Mouse (Mus musculus) activated CD4-positive, CD25-positive, alpha-beta regulatory T cell, adult 4 months (primary cell): ENCODE measurements around the gene Ddx43. TPM values are rescaled to one million over a fixed set of nuclear protein-coding genes. Genes with fewer than 3 reads are reported as not detected.
A peak's percentile ranks its signal among the peaks of the same experiment; 100 is the strongest.

Experiments
- ATAC-seq: one replicate; pipeline ENCODE4 v1.8.0; 2017
- polyA plus RNA-seq, 2 experiments: library from polyadenylated mRNA; unstranded; fragments of 100-300 nt; shearing (Covaris generic); gene quantifications; one replicate each; pipeline ENCODE4 v1.2.1; 2017

Gene Ddx43
- polyA plus RNA-seq, 2 experiments from 2014 or later: 2.7 to 3.1 TPM

- peak; percentile 67 for ATAC-seq
These were observed 47.2 kb downstream of the Ddx43 start, which contains the start of gene Cgas for GRCm38 (mm10) chr9:78442579-78443392. Gene Cgas (minus strand): TSS chr9:78443237.

- no peak for ATAC-seq
These were observed 52.0 kb downstream of the Ddx43 start for GRCm38 (mm10) chr9:78447606-78447972.

GRCm38 (mm10) chr9:78447973-78448873 lies 52.6 kb downstream of the Ddx43 start, which contains the start of the genes Mto1 and Gm17324:
Gene Mto1 (plus strand): TSS chr9:78448208.
Gene Gm17324 (minus strand): TSS chr9:78448786.
- peak; percentile 87 for ATAC-seq

- no peak for ATAC-seq
These were observed 54.8 kb downstream of the Ddx43 start for GRCm38 (mm10) chr9:78450404-78450803.

GRCm38 (mm10) chr9:78451382-78451781 lies 55.8 kb downstream of the Ddx43 start:
- no peak for ATAC-seq

- no peak for ATAC-seq
These were observed 61.4 kb downstream of the Ddx43 start for GRCm38 (mm10) chr9:78457026-78457425.

GRCm38 (mm10) chr9:78463337-78463736 lies 67.8 kb downstream of the Ddx43 start:
- no peak for ATAC-seq

- ATAC-seq: no peak
These were observed 70.1 kb downstream of the Ddx43 start for GRCm38 (mm10) chr9:78465725-78466124.

Other genes starting within 250 kb of the Ddx43 start
- gene Gsta4, start 213.0 kb upstream of the Ddx43 start, polyA plus RNA-seq: 10 to 100 TPM; 22.3 to 23.5 TPM
- gene Gsta1, start 165.1 kb upstream of the Ddx43 start, polyA plus RNA-seq: not detected
- not detected for gene Gm3776, start 138.6 kb upstream of the Ddx43 start, polyA plus RNA-seq
- not detected for gene Gm10639, start 105.9 kb upstream of the Ddx43 start, polyA plus RNA-seq
- not detected for gene Omt2a, start 81.0 kb upstream of the Ddx43 start, polyA plus RNA-seq
- gene Omt2b, start 68.2 kb upstream of the Ddx43 start, polyA plus RNA-seq: not detected
- gene Gsta2, start 40.0 kb upstream of the Ddx43 start, polyA plus RNA-seq: not detected
- not detected for gene Dppa5a, start 27.6 kb upstream of the Ddx43 start, polyA plus RNA-seq
- under 1 TPM in 1 of 2 experiments, not detected in 1; 0.16 TPM for gene Ooep, start 17.1 kb upstream of the Ddx43 start, polyA plus RNA-seq
- gene Cgas, start 47.5 kb downstream of the Ddx43 start, polyA plus RNA-seq: 1 to 10 TPM; 2.6 to 3.4 TPM
- 10 to 100 TPM; 11.6 to 14.8 TPM for gene Mto1, start 52.4 kb downstream of the Ddx43 start, polyA plus RNA-seq
- not detected for gene Gm17324, start 53.0 kb downstream of the Ddx43 start, polyA plus RNA-seq
- gene Eef1a1, start 93.4 kb downstream of the Ddx43 start, polyA plus RNA-seq: over 10,000 TPM; 10,605 to 11,851 TPM
- 10 to 100 TPM in 1 of 2 experiments, 1 to 10 TPM in 1; 9.3 to 11.3 TPM for gene Slc17a5, start 192.3 kb downstream of the Ddx43 start, polyA plus RNA-seq
- gene Cd109, start 219.8 kb downstream of the Ddx43 start, polyA plus RNA-seq: under 1 TPM in 1 of 2 experiments, not detected in 1; 0.13 TPM